Mouse (Mus musculus): Measurements from ENCODE around the gene Tc2n. TPM values are rescaled to one million over a fixed set of nuclear protein-coding genes. Genes with fewer than 3 reads are reported as not detected.

Tc2n gene
- polyA plus RNA-seq (2015; fragmentation: Nextera tagmentation; extraction: Ambion mirVana): 0.12 and 0.58 TPM in 2 replicates

DNA sequence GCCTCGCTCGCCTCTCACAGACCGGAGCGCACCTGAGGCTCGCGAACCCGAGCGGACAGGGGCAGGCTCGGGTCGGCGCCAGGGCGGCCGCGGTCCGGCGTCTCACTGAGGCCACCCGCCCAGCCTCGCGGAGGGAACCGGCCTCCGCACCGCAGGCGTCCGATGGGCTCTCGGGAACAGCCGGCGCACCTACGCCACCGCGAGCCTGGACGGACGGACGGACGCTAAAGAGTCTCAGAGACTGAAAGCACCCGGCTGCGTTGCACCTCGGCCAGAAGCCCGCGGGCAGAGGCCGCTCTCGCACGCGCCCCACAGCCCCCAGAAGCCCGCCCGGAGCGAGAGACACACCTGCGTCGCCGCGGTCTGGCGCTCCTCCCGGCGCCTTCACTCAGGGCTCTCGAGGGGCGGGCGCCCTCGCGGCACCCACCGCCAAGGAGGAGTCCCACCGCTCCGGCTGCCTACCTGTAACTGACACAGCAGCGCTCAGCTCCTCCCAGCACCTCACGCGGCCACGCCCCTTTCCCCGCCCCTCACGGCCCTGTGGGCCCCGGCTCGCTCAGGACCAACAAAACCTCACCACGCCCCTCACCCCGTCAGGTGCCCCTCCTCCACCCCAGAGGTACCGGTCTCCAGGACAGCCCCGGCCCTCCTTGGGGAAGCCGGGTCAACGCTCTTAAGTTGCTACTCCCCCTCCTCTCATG is at the start of gene Tc2n:
Gene Tc2n (minus strand): TSS at position 470 of the 701 bp plus-strand sequence.
- Histone ChIP-seq H3K4me2 (ENCODE audit: low read length) (peak within 1 kb of the TSS; percentile 96), H3K4me1 (ENCODE audit: control insufficient read depth, insufficient read depth, low read length) (no peaks in the 10 kb centered on the region; the same call in 1 of the 2 replicates), H3K4me3 (ENCODE audit: low read depth, low read length) (peak within 1 kb of the TSS; percentile 79), H3K9me3 (replicated peaks; ENCODE audit: control insufficient read depth, low read length, poor library complexity, severe bottlenecking) (no peaks in the 10 kb centered on the region), H3K9ac (ENCODE audit: low read depth, low read length) (peak within 1 kb of the TSS; percentile 77), H3K36me3 (ENCODE audit: control insufficient read depth, insufficient read depth, low read length) (no peaks in the 10 kb centered on the region), H3K27me3 (ENCODE audit: control insufficient read depth, insufficient read depth, low read depth, low read length) (no peaks in the 10 kb centered on the region; the same call in 1 of the 2 replicates), H3K27ac (ENCODE audit: low read length) (no peak within 1 kb of the TSS)
- peak; percentile 99 for ATAC-seq
- 0% methylated on average over 57 of the region's 75 CpGs for WGBS

- Histone ChIP-seq H3K27ac (ENCODE audit: low read length) (no peak overlapping the region), H3K9ac (ENCODE audit: low read depth, low read length) (no peak overlapping the region), H3K4me3 (ENCODE audit: low read depth, low read length) (no peak overlapping the region), H3K36me3 (ENCODE audit: control insufficient read depth, insufficient read depth, low read length) (no peaks in the 10 kb centered on the region), H3K9me3 (replicated peaks; ENCODE audit: control insufficient read depth, low read length, poor library complexity, severe bottlenecking) (no peaks in the 10 kb centered on the region), H3K27me3 (ENCODE audit: control insufficient read depth, insufficient read depth, low read depth, low read length) (no peaks in the 10 kb centered on the region), H3K4me2 (ENCODE audit: low read length) (no peak overlapping the region), H3K4me1 (ENCODE audit: control insufficient read depth, insufficient read depth, low read length) (0 out of 2 replicates have a peak, but pooled peaks cover 3% of the 10 kb centered on the region)
- whole genome bisulfite sequencing: 58% methylated on average over 9 of the region's 9 CpGs
- ATAC-seq: no peak
Measured at GRCm38 (mm10) chr12:101767306-101768053, 49.2 kb upstream of the Tc2n start.

DNA sequence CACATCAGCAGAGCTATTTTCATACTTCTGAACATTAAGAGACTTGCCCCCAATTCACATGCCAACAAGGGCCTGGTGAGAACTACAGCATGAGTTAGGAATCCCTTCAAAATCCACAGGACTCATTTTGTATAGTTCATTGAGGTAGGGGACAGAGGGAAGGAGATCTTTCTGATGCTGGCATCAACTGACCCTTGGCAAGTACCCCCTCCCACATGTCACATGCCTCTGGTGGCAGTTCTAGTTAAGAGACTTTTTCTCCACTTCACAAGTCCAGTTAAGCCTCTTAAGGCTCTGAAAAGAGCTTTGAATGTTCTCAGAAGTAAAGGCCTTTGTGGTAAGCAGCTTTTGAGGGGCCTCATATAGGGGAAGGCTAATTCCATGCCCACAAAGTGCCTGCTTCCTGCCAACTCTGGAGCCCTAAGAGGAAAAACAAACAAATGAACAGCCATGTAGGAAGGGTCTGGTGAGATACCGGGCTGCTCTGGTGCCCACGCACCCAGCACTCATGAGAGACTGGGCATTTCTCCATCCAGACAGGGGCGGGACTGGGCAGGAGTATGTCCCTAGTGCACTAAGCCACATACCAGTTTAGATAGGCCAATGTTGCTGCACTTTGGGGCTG is 48.0 kb upstream of the Tc2n start:
- WGBS: 40% methylated on average over 3 of the region's 3 CpGs
- no peak overlapping the region for H3K27ac ChIP-seq (ENCODE audit: low read length)
- H3K36me3 ChIP-seq (ENCODE audit: control insufficient read depth, insufficient read depth, low read length): no peaks in the 10 kb centered on the region
- no peak overlapping the region for H3K4me3 ChIP-seq (ENCODE audit: low read depth, low read length)
- H3K4me1 ChIP-seq (ENCODE audit: control insufficient read depth, insufficient read depth, low read length): 0 out of 2 replicates have a peak, but pooled peaks cover 3% of the 10 kb centered on the region
- no peak overlapping the region for H3K4me2 ChIP-seq (ENCODE audit: low read length)
- H3K9ac ChIP-seq (ENCODE audit: low read depth, low read length): no peak overlapping the region
- ATAC-seq: peak; percentile 85
- no peaks in the 10 kb centered on the region for H3K9me3 ChIP-seq (replicated peaks; ENCODE audit: control insufficient read depth, low read length, poor library complexity, severe bottlenecking)
- no peaks in the 10 kb centered on the region for H3K27me3 ChIP-seq (ENCODE audit: control insufficient read depth, insufficient read depth, low read depth, low read length)

DNA sequence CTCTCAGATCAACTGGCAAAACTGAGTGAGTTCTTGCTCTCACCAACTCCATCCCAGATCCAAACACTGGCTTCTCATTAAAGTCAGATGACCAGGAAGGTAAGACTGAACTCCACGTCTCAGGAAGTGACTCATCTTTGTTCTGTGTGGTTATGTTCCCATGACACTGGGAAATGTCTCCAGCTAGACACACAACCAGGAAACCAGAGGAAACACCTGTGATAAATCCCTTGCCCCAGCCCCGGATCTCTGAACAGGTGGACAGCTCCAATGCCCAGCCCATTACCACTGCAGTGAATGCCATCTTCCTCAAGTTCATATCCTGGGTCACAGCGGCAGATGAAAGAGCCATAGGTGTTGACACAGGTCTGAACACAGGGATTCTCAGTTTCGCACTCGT is 46.5 kb upstream of the Tc2n start:
- no peaks in the 10 kb centered on the region for H3K27me3 ChIP-seq (ENCODE audit: control insufficient read depth, insufficient read depth, low read depth, low read length)
- H3K36me3 ChIP-seq (ENCODE audit: control insufficient read depth, insufficient read depth, low read length): no peaks in the 10 kb centered on the region
- H3K27ac ChIP-seq (ENCODE audit: low read length): no peak overlapping the region
- ATAC-seq: no peak
- H3K9me3 ChIP-seq (replicated peaks; ENCODE audit: control insufficient read depth, low read length, poor library complexity, severe bottlenecking): no peaks in the 10 kb centered on the region
- no peak overlapping the region for H3K4me2 ChIP-seq (ENCODE audit: low read length)
- H3K4me3 ChIP-seq (ENCODE audit: low read depth, low read length): no peak overlapping the region
- no peak overlapping the region for H3K9ac ChIP-seq (ENCODE audit: low read depth, low read length)
- WGBS: 91% methylated on average over 5 of the region's 5 CpGs
- H3K4me1 ChIP-seq (ENCODE audit: control insufficient read depth, insufficient read depth, low read length): 0 out of 2 replicates have a peak, but pooled peaks cover 3% of the 10 kb centered on the region

DNA sequence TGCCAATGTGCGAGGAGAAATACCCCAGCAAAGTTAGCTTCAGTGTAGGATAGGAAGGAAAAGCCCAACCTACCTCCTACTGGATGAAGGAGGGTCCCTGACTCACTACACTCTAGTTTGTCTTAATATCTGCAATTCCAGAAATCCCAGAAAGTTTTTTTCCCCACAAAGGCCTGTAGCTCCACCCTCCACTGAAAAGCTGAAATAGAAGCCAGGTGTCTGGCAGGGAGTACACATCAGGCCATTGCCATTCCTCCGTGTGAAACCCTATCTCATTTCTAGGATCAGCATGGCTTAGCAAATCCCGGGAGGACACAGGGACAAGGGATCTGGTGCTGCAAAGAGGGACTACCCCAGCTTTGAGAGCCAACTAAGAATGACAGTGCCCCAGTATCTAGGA is 44.7 kb upstream of the Tc2n start:
- Histone ChIP-seq H3K36me3 (ENCODE audit: control insufficient read depth, insufficient read depth, low read length) (no peaks in the 10 kb centered on the region), H3K9me3 (replicated peaks; ENCODE audit: control insufficient read depth, low read length, poor library complexity, severe bottlenecking) (no peaks in the 10 kb centered on the region), H3K4me2 (ENCODE audit: low read length) (no peak overlapping the region), H3K27ac (ENCODE audit: low read length) (no peak overlapping the region), H3K4me1 (ENCODE audit: control insufficient read depth, insufficient read depth, low read length) (0 out of 2 replicates have a peak, but pooled peaks cover 3% of the 10 kb centered on the region), H3K4me3 (ENCODE audit: low read depth, low read length) (no peak overlapping the region), H3K9ac (ENCODE audit: low read depth, low read length) (no peak overlapping the region), H3K27me3 (ENCODE audit: control insufficient read depth, insufficient read depth, low read depth, low read length) (no peaks in the 10 kb centered on the region)
- WGBS: 76% methylated on average over 3 of the region's 3 CpGs
- ATAC-seq: no peak

- Histone ChIP-seq H3K4me2 (ENCODE audit: low read length) (no peak overlapping the region), H3K4me1 (ENCODE audit: control insufficient read depth, insufficient read depth, low read length) (0 out of 2 replicates have a peak, but pooled peaks cover 3% of the 10 kb centered on the region), H3K36me3 (ENCODE audit: control insufficient read depth, insufficient read depth, low read length) (no peaks in the 10 kb centered on the region), H3K4me3 (ENCODE audit: low read depth, low read length) (no peak overlapping the region), H3K9ac (ENCODE audit: low read depth, low read length) (no peak overlapping the region), H3K27ac (ENCODE audit: low read length) (no peak overlapping the region), H3K27me3 (ENCODE audit: control insufficient read depth, insufficient read depth, low read depth, low read length) (no peaks in the 10 kb centered on the region), H3K9me3 (replicated peaks; ENCODE audit: control insufficient read depth, low read length, poor library complexity, severe bottlenecking) (no peaks in the 10 kb centered on the region)
- ATAC-seq: no peak
- 98% methylated on average over 5 of the region's 5 CpGs for WGBS
Measured at GRCm38 (mm10) chr12:101762054-101762453, 43.7 kb upstream of the Tc2n start.

GRCm38 (mm10) chr12:101759440-101760045 is 41.2 kb upstream of the Tc2n start:
- 68% methylated on average over 6 of the region's 6 CpGs for WGBS
- no peak overlapping the region for H3K27ac ChIP-seq (ENCODE audit: low read length)
- H3K9me3 ChIP-seq (replicated peaks; ENCODE audit: control insufficient read depth, low read length, poor library complexity, severe bottlenecking): no peaks in the 10 kb centered on the region
- no peaks in the 10 kb centered on the region for H3K27me3 ChIP-seq (ENCODE audit: control insufficient read depth, insufficient read depth, low read depth, low read length)
- no peaks in the 10 kb centered on the region for H3K36me3 ChIP-seq (ENCODE audit: control insufficient read depth, insufficient read depth, low read length)
- no peak for ATAC-seq
- no peak overlapping the region for H3K9ac ChIP-seq (ENCODE audit: low read depth, low read length)
- H3K4me1 ChIP-seq (ENCODE audit: control insufficient read depth, insufficient read depth, low read length): no peaks in the 10 kb centered on the region
- no peak overlapping the region for H3K4me3 ChIP-seq (ENCODE audit: low read depth, low read length)
- no peak overlapping the region for H3K4me2 ChIP-seq (ENCODE audit: low read length)

GRCm38 (mm10) chr12:101758698-101759097 is 40.4 kb upstream of the Tc2n start:
- Histone ChIP-seq H3K4me1 (ENCODE audit: control insufficient read depth, insufficient read depth, low read length) (no peaks in the 10 kb centered on the region), H3K9me3 (replicated peaks; ENCODE audit: control insufficient read depth, low read length, poor library complexity, severe bottlenecking) (no peaks in the 10 kb centered on the region), H3K27me3 (ENCODE audit: control insufficient read depth, insufficient read depth, low read depth, low read length) (no peaks in the 10 kb centered on the region), H3K36me3 (ENCODE audit: control insufficient read depth, insufficient read depth, low read length) (no peaks in the 10 kb centered on the region), H3K4me3 (ENCODE audit: low read depth, low read length) (no peak overlapping the region), H3K27ac (ENCODE audit: low read length) (no peak overlapping the region), H3K4me2 (ENCODE audit: low read length) (no peak overlapping the region), H3K9ac (ENCODE audit: low read depth, low read length) (no peak overlapping the region)
- ATAC-seq: no peak
